Comparison of ENCODE assay signal across 8 mouse cellular contexts in genomic region chr2:31141867-31142454, GRCm38 (mm10). TPM values are rescaled to one million over a fixed set of nuclear protein-coding genes. Genes with fewer than 3 reads are reported as not detected.
DNase-seq lines count a peak whose midpoint lies in the region; ATAC-seq lines count a peak whose summit lies in the region.

Gene Fnbp1 (minus strand): TSS chr2:31142008.

- H3K4me2 ChIP-seq in forebrain, embryonic 14.5 days (ENCODE audit: low read length) = peak within 1 kb of the TSS; percentile 92
- H3K4me2 ChIP-seq in neural tube, embryonic 14.5 days (ENCODE audit: low read depth, low read length) = peak within 1 kb of the TSS; percentile 90

- no peaks in the 10 kb centered on the region for H3K9me3 ChIP-seq in forebrain, embryonic 14.5 days (replicated peaks; ENCODE audit: control insufficient read depth, low read length)
- H3K9me3 ChIP-seq in neural tube, embryonic 14.5 days (ENCODE audit: control insufficient read depth, low read length) = no peaks in the 10 kb centered on the region

- H3K4me1 ChIP-seq in forebrain, embryonic 14.5 days (ENCODE audit: control insufficient read depth, insufficient read depth, low read length) = 0 out of 2 replicates have a peak, but pooled peaks cover 6% of the 10 kb centered on the region
- H3K4me1 ChIP-seq in neural tube, embryonic 14.5 days (ENCODE audit: control insufficient read depth, insufficient read depth, low read length) = peaks cover 11% of the 10 kb centered on the region; the same call in 1 of the 2 replicates

- peak; percentile 79 for DNase-seq in ES-CJ7 (ENCODE audit: low read depth, low spot score)
- peak; percentile 84 for DNase-seq in cerebellum, adult 11 months
- DNase-seq in forebrain, embryonic 14.5 days (ENCODE audit: low spot score) = peak; percentile 89
- DNase-seq in heart, postnatal 10 days = peak; percentile 90 to 91
- DNase-seq in large intestine, adult 2 months (ENCODE audit: low read depth, low spot score) = peak; percentile 53
- DNase-seq in lung, adult 18-20 months = peak; percentile 86 to 89
- DNase-seq in testis, postnatal 10 days (ENCODE audit: low spot score) = peak; percentile 89

- peaks cover 11% of the 10 kb centered on the region for H3K36me3 ChIP-seq in forebrain, embryonic 14.5 days (ENCODE audit: control insufficient read depth, insufficient read depth, low read length)
- H3K36me3 ChIP-seq in neural tube, embryonic 14.5 days (ENCODE audit: control insufficient read depth, insufficient read depth, low read length) = peaks cover 5% of the 10 kb centered on the region; the same call in 1 of the 2 replicates

- peak within 1 kb of the TSS; percentile 85 for H3K9ac ChIP-seq in forebrain, embryonic 14.5 days (ENCODE audit: low read length)
- peak within 1 kb of the TSS; percentile 90 for H3K9ac ChIP-seq in neural tube, embryonic 14.5 days (replicated peaks; ENCODE audit: low read depth, low read length)

- H3K4me3 ChIP-seq in forebrain, embryonic 14.5 days (ENCODE audit: low read depth, low read length) = peak within 1 kb of the TSS; percentile 88
- H3K4me3 ChIP-seq in neural tube, embryonic 14.5 days (ENCODE audit: low read depth, low read length) = peak within 1 kb of the TSS; percentile 86

- under 1% methylated on average over 58 of the region's 59 CpGs for WGBS in forebrain, embryonic 14.5 days
- under 1% methylated on average over 57 of the region's 59 CpGs for WGBS in large intestine, adult 2 months
- under 1% methylated on average over 46 of the region's 59 CpGs for WGBS in neural tube, embryonic 14.5 days

- peak within 1 kb of the TSS; percentile 80; the same call in 1 of the 2 replicates for H3K27ac ChIP-seq in forebrain, embryonic 14.5 days (ENCODE audit: low read depth, low read length)
- H3K27ac ChIP-seq in neural tube, embryonic 14.5 days (ENCODE audit: low read depth, low read length) = peak within 1 kb of the TSS; percentile 85

- intact Hi-C loops in heart, postnatal 10 days (cut with DNase I) = loop anchor here (2.0 kb wide), 1 partner anchor 117 kb away; no protein-coding TSS in a partner anchor

- peak; percentile 97 for ATAC-seq in forebrain, embryonic 14.5 days
- peak; percentile 93 for ATAC-seq in neural tube, embryonic 14.5 days (ENCODE audit: low read depth)

- H3K27me3 ChIP-seq in forebrain, embryonic 14.5 days (replicated peaks; ENCODE audit: control insufficient read depth, insufficient read depth, low read length) = no peaks in the 10 kb centered on the region
- no peaks in the 10 kb centered on the region for H3K27me3 ChIP-seq in neural tube, embryonic 14.5 days (ENCODE audit: control insufficient read depth, insufficient read depth, low read length)

RNA-seq across cellular contexts. Expression of gene Fnbp1, which starts in this region (rescaled TPM):
- 7.9 and 12.3 TPM in 2 replicates for polyA plus RNA-seq in forebrain, embryonic 14.5 days (2014; fragmentation: Nextera tagmentation; extraction: Ambion mirVana)
- total RNA-seq in heart, postnatal 10 days (2021) = 10 to 100 TPM; 48.6 to 60.9 TPM
- polyA plus RNA-seq in large intestine, adult 2 months (2012; rRNA removed) = 24.3 and 30.2 TPM in 2 replicates
- polyA plus RNA-seq in neural tube, embryonic 14.5 days (2014; fragmentation: Nextera tagmentation; extraction: Ambion mirVana) = 32.6 and 33.3 TPM in 2 replicates

Comparison
In these comparisons a context has a peak if more than half of its experiments do, and no peak if none do; other contexts are left out.
1. Peak in every context shown above with its lines: DNase-seq, ATAC-seq, H3K4me3 ChIP-seq and H3K27ac ChIP-seq.